Mouse (Mus musculus) brain, embryonic 14.5 days (tissue): ENCODE results near the gene Trip6. TPM values are rescaled to one million over a fixed set of nuclear protein-coding genes. Genes with fewer than 3 reads are reported as not detected.
A peak's percentile ranks its signal among the peaks of the same experiment; 100 is the strongest.

Source experiments
- DNase-seq: peaks from one replicate; pipeline ENCODE4 v3.0.0-alpha.2; 2011; ENCODE audit warnings: low read depth
- CTCF ChIP-seq: fragments of 200-500 bp; IDR thresholded peaks from 2 replicates; pipeline ENCODE4 v1.5.1; 2012; ENCODE audit warnings: inconsistent platforms, mild to moderate bottlenecking, moderate library complexity, borderline replicate concordance; ENCODE audit not compliant: insufficient read depth, insufficient read length; ENCODE audit errors: extremely low read depth
- POLR2A ChIP-seq: fragments of 200-500 bp; IDR thresholded peaks from 2 replicates; pipeline ENCODE4 v1.6.1; 2012; ENCODE audit warnings: mild to moderate bottlenecking, inconsistent platforms, borderline replicate concordance; ENCODE audit not compliant: poor library complexity, insufficient read depth, insufficient read length, severe bottlenecking; ENCODE audit errors: extremely low read depth
- polyA plus RNA-seq: library from polyadenylated mRNA; depleted of rRNA; stranded (reverse); fragments of >200 nt; gene quantifications from 2 replicates; pipeline ENCODE4 v1.2.3, GENCODE M21; 2012

The Trip6 gene
- polyA plus RNA-seq, 1 experiment = 25.7 TPM

DNA sequence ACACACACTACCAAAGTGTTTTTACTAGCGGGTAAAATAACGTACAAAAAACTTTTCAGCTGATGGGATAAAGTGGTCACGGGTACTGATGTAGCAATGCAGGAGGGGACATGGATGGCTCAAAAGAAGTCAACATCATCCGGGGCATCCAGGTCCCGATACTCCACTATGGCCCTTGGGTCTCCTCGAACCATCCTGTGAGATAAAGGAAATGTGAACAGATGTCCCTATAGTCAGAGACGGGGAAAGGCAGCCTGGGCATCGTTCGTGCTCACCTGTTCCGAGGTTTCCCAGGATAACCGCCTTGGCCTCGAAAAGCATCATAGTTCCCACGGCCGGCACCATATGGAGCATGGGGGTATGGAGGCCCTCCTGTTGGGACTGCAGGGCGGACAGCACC, 18.5 kb downstream of the Trip6 start:
- no peak for DNase-seq

DNA sequence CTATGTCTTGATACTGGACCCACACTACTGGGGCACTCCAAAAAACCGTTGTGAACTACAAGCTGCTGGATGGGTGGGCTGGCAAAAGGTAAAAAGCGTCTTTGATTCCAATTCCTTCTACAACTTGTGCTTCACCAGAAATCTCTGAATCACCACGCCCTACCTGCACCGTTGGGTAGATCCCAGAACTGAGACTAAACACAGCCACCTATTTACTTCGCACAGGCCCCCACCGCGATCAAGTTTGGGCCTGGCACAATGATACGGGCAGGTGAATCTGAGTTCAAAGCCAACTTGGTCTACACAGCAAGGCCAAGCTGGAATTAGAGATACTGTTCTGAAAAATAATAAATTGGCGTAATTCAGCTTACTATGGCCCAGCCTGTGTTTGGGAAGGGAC, 18.9 kb downstream of the Trip6 start:
- TF ChIP-seq POLR2A (no peak), CTCF (no peak)
- DNase-seq = no peak

More for the DNA sequence above, 18.5 kb downstream of the Trip6 start:
- no peak for TF ChIP-seq CTCF
- TF ChIP-seq POLR2A = no peak

- DNase-seq = no peak
Measured at GRCm38 (mm10) chr5:137294744-137295093, 19.5 kb downstream of the Trip6 start.

DNA sequence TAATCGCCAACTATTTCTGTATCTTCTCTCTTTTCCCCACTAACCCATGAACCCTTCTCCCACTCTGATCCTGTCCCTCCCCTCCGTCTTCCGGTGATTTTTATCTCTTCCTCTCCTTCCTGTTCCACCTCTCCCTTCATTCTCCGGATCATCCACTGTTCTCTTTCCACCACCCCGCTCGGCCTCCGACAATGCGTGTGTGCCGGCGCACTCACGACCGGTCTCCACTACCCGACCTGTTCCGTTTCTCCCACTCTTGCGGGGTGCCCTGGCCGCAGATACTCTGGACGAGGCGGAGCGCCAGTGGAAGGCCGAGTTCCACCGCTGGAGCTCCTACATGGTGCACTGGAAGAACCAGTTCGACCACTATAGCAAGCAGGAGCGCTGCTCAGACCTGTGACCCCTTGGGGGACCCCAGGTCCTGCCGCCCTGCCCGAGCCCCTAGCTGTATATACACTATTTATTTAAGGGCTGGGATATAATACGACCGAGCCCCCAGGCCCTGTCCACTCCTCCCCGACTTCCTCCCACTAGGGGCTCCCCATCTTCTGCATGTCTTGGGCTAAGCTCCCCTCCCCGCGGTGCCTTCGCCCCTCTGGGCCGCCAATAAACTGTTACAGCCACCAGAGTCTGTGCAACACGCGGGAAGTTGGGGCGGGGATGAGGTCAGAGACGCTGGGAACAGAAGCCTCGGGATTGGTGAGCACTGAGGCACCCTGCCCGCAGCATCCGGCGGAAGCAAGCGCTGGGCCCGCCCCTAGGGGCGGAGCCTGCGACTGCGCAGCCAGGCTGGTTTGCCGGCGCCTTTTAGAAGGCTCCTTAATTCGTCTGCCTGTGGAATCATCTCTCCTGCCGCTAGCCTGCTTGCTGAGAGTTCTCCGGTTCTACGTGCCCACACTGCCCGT, 20.1 kb downstream of the Trip6 start, which contains the start of gene Ufsp1:
Gene Ufsp1 (plus strand): TSS at position 791 of the 905 bp plus-strand sequence.
- DNase-seq = peak; percentile 98
- TF ChIP-seq CTCF (no peak), POLR2A (no peak)

More at GRCm38 (mm10) chr5:137294744-137295093, 19.5 kb downstream of the Trip6 start:
- no peak for TF ChIP-seq CTCF

DNA sequence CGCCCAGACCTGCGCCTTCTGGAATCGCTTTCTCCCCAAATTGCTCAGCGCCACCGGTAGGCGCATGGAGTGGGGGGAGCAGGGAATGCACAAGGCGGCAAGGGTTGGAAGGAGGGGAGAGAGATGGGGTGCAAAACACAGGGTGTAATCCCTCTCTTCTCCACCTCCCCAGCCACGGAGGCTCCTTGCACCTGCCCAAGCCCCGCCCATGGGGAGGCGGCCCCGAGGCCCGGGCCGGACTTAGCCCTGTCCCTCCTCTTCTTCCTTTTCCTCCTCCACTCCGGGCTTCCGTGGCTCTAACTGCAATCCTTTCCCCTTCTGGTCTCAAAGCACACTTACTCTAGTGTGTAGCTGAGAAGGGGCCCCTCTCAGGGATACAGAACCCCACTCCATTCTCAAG, 20.9 kb downstream of the Trip6 start:
- peak; percentile 70 for DNase-seq
- TF ChIP-seq CTCF = peak; percentile 23; the same call in 1 of the 2 replicates
- no peak for TF ChIP-seq POLR2A

- no peak for TF ChIP-seq POLR2A
- TF ChIP-seq CTCF = no peak
- DNase-seq = no peak
Measured at GRCm38 (mm10) chr5:137291381-137291926, 22.8 kb downstream of the Trip6 start.

DNA sequence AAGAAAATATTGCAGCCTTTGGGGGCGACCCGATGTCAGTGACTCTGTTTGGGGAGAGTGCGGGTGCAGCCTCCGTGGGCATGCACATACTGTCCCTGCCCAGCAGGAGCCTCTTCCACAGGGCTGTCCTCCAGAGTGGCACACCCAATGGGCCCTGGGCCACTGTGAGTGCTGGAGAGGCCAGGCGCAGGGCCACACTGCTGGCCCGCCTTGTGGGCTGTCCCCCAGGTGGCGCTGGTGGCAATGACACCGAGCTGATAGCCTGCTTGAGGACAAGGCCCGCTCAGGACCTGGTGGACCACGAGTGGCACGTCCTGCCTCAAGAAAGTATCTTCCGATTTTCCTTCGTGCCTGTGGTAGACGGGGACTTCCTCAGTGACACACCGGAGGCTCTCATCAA, 23.5 kb downstream of the Trip6 start:
- peak; percentile 40 for DNase-seq
- TF ChIP-seq CTCF (peak; percentile 40), POLR2A (no peak)

- DNase-seq = no peak
- TF ChIP-seq CTCF (no peak), POLR2A (no peak)
Measured at GRCm38 (mm10) chr5:137289591-137290365, 24.4 kb downstream of the Trip6 start.

GRCm38 (mm10) chr5:137288999-137289470, 25.2 kb downstream of the Trip6 start:
- peak; percentile 65 for DNase-seq
- peak; percentile 60; the same call in 1 of the 2 replicates for TF ChIP-seq CTCF
- TF ChIP-seq POLR2A = no peak

DNA sequence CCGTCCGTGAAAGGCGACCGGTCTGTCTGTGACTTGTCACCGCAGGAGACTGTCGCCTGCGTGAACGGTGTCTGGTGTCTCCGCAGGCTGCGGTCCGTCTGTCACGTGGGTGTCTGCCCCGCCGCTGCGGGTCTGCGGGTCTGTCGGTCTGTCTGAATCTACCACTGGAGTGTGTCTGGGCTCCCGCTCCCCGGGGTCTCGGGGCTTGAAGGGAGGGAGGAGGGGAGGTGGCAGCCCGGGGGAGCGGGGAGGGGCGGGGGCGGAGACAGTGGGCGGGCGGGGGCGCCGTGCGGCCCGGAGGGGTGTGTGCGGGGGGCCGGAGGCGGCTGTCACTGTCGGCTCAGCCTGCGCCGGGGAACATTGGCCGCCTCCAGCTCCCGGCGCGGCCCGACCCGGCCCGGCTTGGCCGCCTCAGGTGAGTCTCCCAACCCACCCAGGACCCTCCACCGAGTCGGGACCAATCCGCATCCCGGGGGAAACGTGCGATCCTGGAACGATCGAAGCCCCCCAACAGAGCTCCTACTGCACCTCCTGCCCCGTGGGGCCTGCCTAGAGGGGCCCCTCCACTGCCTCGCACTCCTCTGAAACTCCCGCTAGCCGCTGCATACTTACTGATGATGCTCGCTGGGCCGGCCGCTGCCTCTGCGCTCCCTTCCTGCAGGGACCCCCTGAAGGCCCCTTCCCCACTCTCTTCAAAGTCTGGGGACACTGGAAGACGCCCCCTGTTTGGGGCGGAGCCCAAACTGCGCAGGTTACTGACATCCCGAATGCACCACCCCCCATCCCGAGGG, 26.1 kb downstream of the Trip6 start:
- TF ChIP-seq CTCF (no peak), POLR2A (no peak)
- DNase-seq = peak; percentile 32

GRCm38 (mm10) chr5:137287032-137287952, 26.9 kb downstream of the Trip6 start, which contains the start of gene Ache:
Ache (plus strand) TSS chr5:137287519.
- TF ChIP-seq POLR2A (no peak), CTCF (no peak)
- peak; percentile 74 for DNase-seq
